In the genomic region with DNA sequence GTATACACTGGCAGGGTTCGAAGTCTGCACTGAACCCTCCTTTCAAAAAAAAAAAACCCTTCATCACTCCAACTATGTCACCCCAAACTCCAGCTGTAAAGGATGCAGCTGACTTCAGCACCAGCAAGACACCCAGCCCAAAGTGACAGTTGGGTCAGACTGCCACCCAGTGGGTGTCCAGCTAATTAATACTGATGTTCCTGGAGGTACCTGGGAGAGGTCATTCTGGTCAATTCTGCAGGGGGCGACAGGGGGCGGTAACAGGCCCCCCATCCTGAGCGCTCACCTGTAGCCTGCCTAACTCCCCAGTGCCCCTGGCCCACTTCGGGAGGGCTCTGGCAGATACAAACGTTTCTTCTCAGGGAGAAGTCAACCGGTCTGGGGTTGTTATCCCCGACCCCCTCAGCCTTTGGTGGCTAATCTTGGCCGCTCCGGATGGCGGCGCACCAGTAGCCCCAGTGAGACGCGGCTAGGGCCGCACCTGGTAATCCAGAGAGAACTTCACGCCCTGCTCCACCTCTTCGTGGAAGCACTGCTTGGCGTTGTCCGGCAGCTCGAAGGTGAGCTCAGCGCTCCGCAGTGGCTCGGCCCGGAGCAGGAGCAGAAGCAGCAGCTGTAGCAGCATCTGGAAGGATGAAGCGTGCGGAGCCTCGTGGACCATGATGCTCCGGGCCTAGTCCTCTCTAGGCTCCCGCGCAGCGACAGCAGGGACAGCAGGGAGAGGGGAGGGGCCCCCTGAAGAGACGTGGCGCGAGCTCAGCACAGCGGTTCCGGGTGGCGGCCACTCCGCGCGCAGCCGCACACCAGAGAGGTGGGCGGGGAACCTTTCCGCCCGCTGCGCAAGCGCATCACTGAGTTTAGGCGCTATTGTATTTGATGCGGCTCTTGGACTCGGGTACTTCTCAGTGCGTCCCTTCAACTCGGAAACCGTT, we compare ENCODE assay signal across 8 mouse cellular contexts. TPM values are rescaled to one million over a fixed set of nuclear protein-coding genes. Genes with fewer than 3 reads are reported as not detected.
DNase-seq lines count a peak whose midpoint lies in the region; ATAC-seq lines count a peak whose summit lies in the region.

A gene (minus strand): TSS at position 804 of the 932 bp plus-strand sequence.

- no peaks in the 10 kb centered on the region for H3K9me3 ChIP-seq in intestine, embryonic 14.5 days (ENCODE audit: control insufficient read depth, low read length)

- WGBS in intestine, embryonic 14.5 days: 1% methylated on average over 52 of the region's 52 CpGs

- peaks cover 9% of the 10 kb centered on the region for H3K4me1 ChIP-seq in intestine, embryonic 14.5 days (replicated peaks; ENCODE audit: control insufficient read depth, insufficient read depth, low read length)

- H3K36me3 ChIP-seq in intestine, embryonic 14.5 days (ENCODE audit: control insufficient read depth, insufficient read depth, low read length): peaks cover 24% of the 10 kb centered on the region

- H3K27ac ChIP-seq in intestine, embryonic 14.5 days (ENCODE audit: low read depth): peak within 1 kb of the TSS; percentile 77

- H3K9ac ChIP-seq in intestine, embryonic 14.5 days (ENCODE audit: low read length): peak within 1 kb of the TSS; percentile 81

- intact Hi-C loops in left cerebral cortex, postnatal 14 days (cut with DNase I): loop anchor here (2.0 to 10.0 kb wide), 2 partner anchors 88 to 270 kb away; no protein-coding TSS in a partner anchor

- H3K27me3 ChIP-seq in intestine, embryonic 14.5 days (replicated peaks; ENCODE audit: control insufficient read depth, insufficient read depth, low read length): no peaks in the 10 kb centered on the region

- peak within 1 kb of the TSS; percentile 60 for H3K4me3 ChIP-seq in intestine, embryonic 14.5 days (ENCODE audit: low read depth, low read length)

- ATAC-seq in intestine, embryonic 14.5 days (replicated peaks; ENCODE audit: low FRiP score, low TSS enrichment, low read depth): peak; percentile 99

- DNase-seq in adrenal gland, adult 18-20 months (ENCODE audit: low spot score in 2 of 2): peak; percentile 83 to 88
- DNase-seq in embryo, embryonic 11 days: peak; percentile 94
- peak; percentile 92 for DNase-seq in gastrocnemius, postnatal 25 days
- peak; percentile 89 for DNase-seq in intestine, embryonic 14.5 days (ENCODE audit: low spot score)
- DNase-seq in left cerebral cortex, postnatal 14 days (ENCODE audit: low spot score in 2 of 2): peak; percentile 93 to 94
- peak; percentile 93 for DNase-seq in mesoderm, embryonic 11.5 days (ENCODE audit: low read depth, low spot score)
- peak; percentile 90 to 92 for DNase-seq in right cerebral cortex, postnatal 36 days (ENCODE audit: low spot score in 2 of 2)
- DNase-seq in yolk sac, embryonic 10.5 days (ENCODE audit: low spot score): peak; percentile 88

- H3K4me2 ChIP-seq in intestine, embryonic 14.5 days (ENCODE audit: low read length): peak within 1 kb of the TSS; percentile 75

RNA-seq across cellular contexts. Expression of the gene that starts here (rescaled TPM):
- total RNA-seq in adrenal gland, adult 18-20 months (2021): 10 to 100 TPM; 64.0 to 83.4 TPM
- total RNA-seq in gastrocnemius, postnatal 25 days (2021): 10 to 100 TPM; 16.6 to 23.0 TPM
- 97.0 and 104 TPM in 2 replicates for polyA plus RNA-seq in intestine, embryonic 14.5 days (2014; fragmentation: Nextera tagmentation; extraction: Ambion mirVana)
- total RNA-seq in left cerebral cortex, postnatal 14 days (2021): 10 to 100 TPM; 27.3 to 28.8 TPM

Comparison
In these comparisons a context has a peak if more than half of its experiments do, and no peak if none do; other contexts are left out.
1. Peak in every context shown above with its lines: DNase-seq, ATAC-seq, H3K4me3 ChIP-seq and H3K27ac ChIP-seq.